Mouse (Mus musculus) brain, embryonic 18.5 days (tissue): ENCODE measurements around the gene Acot13.
A peak's percentile ranks its signal among the peaks of the same experiment; 100 is the strongest.
"Not testable (repeated sequence)": the region's sequence is repeated elsewhere in the genome, so short reads cannot be mapped to it uniquely, and the experiment has no call there.

Experiments used
- DNase-seq: peaks from one replicate; pipeline ENCODE4 v3.0.0-alpha.2; 2012; ENCODE audit warnings: low read depth, low spot score

The Acot13 gene

GRCm38 (mm10) chr13:24831353-24832130, at the start of gene Acot13, which contains the start of gene Tdp2:
Gene Acot13 (minus strand): TSS chr13:24831540.
Gene Tdp2 (plus strand): TSS chr13:24831679.
- peak; percentile 91 for DNase-seq

DNA sequence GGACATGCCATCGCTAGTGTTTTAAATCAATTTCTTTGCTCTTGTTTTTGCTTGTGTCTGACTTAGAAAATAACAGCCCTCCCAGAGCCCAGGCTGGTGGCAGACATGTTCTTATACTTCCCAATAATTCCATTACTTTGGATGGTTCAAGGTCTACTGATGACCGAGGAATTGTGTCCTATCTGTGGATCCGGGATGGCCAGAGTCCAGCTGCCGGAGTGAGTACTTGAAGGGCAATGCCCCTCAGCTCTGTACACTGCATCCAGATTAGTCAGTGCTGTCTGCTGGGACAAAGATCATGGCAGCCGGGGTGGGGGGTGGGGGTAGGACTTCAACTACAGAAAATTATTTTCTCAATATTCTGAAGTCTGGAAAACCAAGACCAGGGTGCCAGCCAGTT, 49.4 kb upstream of the Acot13 start:
- no peak for DNase-seq

- DNase-seq = no peak
Observed at GRCm38 (mm10) chr13:24880208-24880607, 48.9 kb upstream of the Acot13 start.

- DNase-seq = no peak
Observed at GRCm38 (mm10) chr13:24879359-24880040, 48.2 kb upstream of the Acot13 start.

DNA sequence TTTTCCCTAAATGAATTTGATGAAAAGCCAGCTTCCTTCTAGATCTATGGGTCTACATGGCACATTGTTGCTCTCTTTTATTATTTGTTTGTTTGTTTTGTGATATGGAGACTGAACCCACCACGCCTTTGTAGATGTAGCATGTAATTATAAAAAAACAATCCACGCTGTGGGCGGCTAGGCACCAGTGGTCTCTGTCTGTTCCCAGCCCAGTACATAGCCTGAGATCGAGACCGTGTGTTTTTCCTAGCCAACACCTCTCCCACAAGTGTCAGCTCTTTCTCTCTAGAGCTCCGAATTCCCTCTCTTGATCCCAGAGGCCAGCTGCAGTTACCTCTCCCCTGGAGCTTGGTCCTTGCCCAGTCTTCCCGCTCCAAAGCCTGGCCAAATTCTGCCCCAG, 36.9 kb upstream of the Acot13 start:
- DNase-seq = no peak

GRCm38 (mm10) chr13:24867789-24868188, 36.4 kb upstream of the Acot13 start:
- no peak for DNase-seq

DNA sequence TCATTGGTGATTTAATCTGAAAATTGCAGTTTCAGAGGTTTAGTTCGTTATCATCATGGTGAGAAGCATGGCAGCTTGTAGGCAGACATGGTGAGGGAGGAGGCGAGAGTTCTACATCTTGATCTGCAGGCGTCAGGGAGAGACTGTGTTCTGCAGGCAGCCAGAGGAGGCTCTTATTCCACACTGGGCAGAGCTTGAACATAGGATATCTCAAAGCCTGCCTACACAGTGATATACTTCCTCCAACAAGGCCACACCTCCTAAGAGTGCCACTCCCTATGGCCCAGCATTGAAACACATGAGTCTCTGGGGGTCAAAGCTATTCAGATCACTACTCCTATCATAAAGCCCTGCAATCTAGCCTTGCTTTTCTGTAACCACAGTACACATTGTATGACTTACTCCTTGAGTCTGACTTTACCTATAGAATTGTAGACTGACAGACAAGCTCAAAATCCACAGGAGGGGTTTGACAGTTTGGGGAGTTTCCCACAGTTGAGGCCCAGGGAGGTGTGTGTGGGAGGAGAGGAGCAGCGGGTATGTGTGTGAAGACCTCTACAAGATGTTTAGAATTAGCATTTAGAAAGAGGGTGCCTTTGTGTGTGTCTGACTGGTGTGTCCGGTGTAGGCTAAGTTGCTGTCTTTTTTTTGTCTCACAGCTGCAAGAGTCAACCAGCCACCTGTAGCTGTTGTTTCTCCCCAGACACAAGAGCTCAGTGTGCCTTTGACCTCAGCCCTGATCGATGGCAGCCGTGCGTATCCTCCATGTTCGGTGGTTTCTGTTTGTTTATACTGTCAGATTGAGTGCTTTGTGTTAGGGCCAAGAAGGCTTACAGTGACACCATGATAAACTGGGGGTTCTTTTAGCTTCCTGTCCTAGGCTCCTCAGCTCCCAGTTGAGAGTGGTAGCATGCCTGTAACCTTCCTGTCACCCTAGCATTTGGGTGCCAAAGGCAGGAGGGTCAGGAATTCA, 35.4 kb upstream of the Acot13 start:
- DNase-seq = no peak

DNA sequence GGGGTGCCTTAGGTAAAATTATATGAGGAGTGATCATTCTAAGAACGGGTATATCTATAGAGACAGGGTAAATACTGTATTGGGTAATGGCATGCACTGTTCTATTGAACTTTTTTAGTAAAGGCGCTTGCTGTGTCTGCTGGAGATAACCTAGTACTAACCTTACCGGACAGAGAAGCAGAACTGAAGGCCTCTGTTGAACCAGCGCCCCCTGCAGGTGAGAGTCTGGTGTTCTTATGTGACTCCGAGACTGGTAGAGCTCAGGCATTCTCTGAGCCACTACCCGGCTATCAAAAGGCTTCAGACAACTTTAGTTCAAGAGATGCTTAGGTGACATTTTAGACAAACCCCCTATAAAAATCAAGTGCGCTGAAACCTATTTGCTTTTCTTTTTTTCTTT, 31.2 kb upstream of the Acot13 start:
- no peak for DNase-seq

DNA sequence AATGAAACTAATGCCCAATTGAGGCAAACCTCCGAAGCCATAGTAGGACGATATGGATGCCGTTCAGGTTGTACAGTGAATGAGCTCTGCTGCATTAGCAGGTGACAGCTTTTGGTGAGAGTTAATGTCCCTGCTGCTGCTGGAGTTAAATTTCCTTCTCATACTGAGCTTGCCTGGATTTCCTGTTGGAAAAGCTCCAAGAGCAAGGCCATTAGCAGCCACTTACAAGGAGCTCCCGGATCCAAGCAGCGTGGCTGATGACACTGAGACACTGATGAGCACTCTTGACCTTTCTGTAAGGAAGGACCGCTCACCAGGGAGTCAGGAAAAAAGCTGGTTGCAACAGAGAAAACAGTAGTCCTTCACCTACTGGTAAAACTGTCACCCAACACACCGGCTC, 30.7 kb upstream of the Acot13 start:
- no peak for DNase-seq

GRCm38 (mm10) chr13:24861084-24861483, 29.7 kb upstream of the Acot13 start:
- DNase-seq = no peak

DNA sequence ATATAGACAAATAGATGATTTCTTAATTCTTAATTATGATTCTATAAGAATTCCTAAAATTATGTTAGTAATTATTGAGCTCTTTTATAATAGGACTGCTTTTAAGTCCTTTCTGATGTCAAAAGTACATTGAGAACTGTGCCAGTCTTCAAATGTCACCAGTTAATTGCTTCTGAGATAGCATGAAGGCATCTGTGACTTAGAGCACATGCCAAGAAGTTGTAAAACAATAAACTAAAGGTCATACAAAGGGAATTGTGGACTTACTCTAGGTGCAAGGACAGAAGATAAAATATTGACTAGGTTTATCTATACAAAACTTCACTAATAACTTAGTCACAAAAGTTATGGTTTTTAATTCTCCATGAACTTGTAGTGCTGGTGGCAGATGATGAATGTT, 27.8 kb upstream of the Acot13 start:
- DNase-seq = no peak

DNA sequence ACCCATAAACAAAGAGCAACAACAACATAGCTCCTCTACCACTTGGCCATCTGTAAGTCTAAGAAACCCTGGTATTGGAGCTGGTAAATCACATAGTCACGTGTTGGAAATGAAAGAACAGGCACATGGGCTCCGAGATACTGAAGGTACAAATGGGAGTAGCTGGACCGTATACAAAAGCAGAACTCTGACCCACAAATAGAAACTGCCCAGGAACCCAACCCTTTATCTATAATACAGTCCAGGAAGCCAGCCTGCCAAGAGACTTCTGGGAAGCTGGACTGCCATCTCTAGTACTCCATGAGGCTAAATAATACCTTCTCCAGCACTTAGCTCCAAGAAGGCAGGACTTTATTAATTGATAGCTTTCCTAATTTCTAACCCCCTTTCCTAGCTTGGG, 21.2 kb upstream of the Acot13 start:
- DNase-seq = no peak

DNA sequence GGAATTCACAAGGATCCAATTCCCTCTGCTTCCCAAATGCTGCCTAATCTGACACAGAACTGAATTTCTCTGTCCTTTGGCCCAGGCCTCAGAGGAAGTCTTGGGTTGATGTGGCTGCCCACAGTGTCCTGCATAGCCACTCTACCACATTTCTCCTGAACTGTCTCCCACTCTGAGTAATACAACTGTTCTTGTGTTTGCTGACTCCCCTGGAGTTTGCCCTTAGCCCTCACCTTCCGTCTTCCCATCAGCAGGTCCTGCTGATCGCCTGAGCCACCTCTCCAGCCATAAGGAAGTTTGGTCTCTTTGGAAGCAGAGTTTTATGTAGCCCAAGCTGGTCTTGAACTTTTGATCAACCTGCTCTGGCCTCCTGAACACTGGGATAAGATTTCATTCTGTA, 20.6 kb upstream of the Acot13 start:
- DNase-seq = no peak

GRCm38 (mm10) chr13:24849318-24849717, 18.0 kb upstream of the Acot13 start:
- no peak for DNase-seq

GRCm38 (mm10) chr13:24844983-24845955, 13.9 kb upstream of the Acot13 start, which contains the start of gene D130043K22Rik:
Gene D130043K22Rik (plus strand): TSS chr13:24845135.
- no peak for DNase-seq

DNA sequence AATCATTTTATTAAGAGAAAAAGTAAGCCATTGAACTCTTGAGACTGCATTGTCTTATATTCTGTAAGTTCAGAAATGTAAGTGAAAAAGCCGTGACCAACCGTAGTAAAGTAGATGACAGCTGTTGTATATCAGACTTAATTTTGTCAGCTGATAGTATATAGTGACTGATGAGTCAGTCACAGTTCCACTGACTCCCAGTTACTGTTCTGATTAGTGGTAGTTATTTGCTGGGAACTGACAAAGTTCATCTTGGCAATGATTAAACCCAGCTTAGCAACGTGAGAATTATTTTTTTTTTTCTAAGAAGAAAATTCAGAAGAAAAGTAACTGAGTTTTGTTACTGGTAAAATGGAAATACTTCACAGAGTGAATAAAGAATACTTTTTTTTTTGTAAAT, 10.4 kb upstream of the Acot13 start:
- DNase-seq = no peak

DNA sequence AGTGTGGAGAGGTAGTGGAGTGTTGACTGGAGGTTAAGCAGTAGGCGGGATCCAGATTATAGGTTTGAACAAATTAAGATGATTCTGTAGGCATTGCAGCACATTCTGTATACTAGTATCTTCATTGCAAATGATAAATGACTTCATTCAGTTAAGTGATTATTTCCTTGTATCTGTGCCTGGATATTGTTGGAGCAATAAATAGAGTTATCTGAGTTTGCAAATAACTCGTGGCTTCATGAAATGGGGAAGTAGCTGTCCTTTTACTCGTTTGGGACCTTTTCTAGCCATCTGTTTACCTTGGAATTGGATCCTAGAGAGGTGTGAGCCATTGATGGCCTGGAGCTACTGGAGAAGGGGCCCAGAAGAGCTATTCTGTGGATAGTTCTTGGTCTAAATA, 8.5 kb upstream of the Acot13 start:
- no peak for DNase-seq

DNA sequence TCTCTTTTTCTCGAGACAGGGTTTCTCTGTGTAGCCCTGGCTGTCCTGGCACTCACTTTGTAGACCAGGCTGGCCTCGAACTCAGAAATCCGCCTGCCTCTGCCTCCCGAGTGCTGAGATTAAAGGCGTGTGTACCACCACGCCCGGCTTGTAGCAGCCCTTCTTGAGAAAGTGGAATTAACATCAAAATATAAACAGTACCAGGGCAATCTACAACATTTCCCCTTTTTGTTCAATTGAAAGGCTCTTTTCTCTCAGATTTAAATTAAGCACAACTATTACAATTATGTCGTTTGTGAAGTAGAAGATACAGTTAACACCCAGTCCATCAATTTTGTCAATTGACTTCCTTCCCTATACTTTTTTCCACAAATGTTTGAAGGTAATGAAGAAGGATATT, 6.4 kb upstream of the Acot13 start:
- not testable (repeated sequence) for DNase-seq

GRCm38 (mm10) chr13:24832811-24833155, 1.4 kb upstream of the Acot13 start:
- no peak for DNase-seq

GRCm38 (mm10) chr13:24832131-24832810, 931 bp upstream of the Acot13 start:
- DNase-seq = no peak
